Mouse (Mus musculus) 416B (cell line): ENCODE data around the gene Slu7.

Experiments used
- DNase-seq: peaks from one replicate; pipeline ENCODE4 v3.0.0; 2011; ENCODE audit warnings: low read depth

Gene Slu7

DNA sequence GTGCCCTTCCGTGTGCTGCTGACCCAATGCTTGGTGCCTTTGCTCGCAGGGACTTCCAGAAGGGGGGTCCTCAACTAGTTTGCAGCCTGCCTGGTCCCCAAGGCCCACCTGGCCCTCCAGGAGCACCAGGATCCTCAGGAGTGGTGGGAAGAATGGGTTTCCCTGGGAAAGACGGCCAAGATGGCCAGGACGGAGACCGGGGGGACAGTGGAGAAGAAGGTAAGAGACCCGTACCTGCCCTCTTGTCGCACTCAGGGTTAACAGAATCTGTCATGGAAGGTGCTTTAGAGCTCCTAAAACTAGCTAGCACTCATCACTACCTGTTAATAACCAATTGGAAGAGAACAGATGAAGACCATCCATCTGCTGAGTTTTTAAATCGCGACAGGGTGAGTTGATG lies 52.3 kb downstream of the Slu7 start:
- no peak for DNase-seq

DNA sequence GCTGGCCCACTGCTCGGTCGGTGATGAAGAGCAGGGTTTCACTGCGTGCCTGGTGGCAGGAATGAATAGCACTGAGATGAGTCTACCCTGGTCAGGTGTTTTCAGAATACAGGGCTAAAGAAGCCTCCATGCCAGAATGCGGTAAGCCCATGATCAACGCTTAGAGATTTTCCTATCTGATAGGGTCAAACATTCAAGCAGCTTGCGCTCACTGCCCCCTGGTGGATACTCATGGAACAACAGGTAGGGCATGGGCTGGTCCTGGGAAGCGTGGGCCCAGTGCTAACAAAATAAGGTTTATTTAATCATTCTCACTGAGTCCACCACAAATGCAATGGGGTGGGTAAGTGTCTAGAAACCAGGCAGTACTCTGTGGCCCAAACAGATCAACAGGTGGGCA lies 59.1 kb downstream of the Slu7 start:
- peak; percentile 76 for DNase-seq

DNA sequence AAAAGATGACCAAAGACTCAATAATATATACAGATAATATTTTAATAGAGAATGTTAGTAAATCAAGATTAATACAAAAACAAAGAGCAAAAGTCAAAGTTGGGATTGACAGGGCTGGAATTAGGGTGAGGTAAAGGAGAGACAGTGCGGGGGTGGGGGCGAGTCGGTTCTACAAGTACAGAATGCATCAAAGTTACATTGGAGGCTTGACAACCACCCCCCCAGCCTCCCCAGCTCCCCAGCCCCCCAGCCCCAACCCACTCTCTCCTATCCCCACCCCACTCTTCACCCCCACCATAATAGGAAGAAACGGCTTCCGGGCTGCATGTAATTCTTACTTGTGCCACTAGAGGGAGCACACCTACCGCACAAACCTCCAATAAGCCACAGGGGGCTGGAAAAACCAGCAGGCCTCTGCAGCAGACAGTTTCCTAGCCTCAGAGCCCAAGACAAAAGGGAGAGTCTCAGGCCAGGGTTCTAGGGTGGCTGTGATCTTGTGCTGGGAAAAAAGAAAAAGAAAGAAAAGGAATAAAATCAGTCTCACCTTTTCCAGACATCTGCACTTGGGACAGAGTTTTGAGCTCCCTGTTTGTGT lies 60.4 kb downstream of the Slu7 start:
- peak; percentile 86 for DNase-seq

GRCm38 (mm10) chr11:43495037-43495436 lies 61.5 kb downstream of the Slu7 start:
- no peak for DNase-seq

DNA sequence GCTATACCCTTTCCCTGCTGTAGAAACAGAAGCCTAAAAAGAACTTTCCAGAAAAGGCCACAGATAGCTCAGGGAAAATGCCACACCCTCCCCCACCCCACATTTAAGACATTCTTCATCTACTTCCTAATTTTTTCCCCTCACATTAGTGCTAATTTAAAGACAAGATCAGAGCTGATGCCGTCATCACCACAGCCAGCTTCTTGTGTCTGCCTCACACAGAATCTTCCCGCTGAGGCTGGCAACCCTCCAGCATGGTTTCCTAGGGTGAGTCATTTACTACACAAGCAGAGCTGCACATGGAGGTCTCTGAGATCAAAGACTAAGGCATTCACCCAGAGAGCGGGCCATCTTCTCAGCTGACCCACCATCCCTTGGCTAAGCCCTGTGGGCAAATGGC lies 62.0 kb downstream of the Slu7 start:
- peak; percentile 97 for DNase-seq
